In genomic region chr11:59392300-59392699, GRCm38 (mm10) we compare ENCODE assay signal across 30 mouse cellular contexts. TPM values are rescaled to one million over a fixed set of nuclear protein-coding genes. Genes with fewer than 3 reads are reported as not detected.
DNase-seq lines count a peak whose midpoint lies in the region; ATAC-seq and TF ChIP-seq lines count a peak whose summit lies in the region.
"Had no signal": no experiment of that assay in that cellular context is flagged by ENCODE, and none has a peak within 500 bp of the region (broad histone marks: within the 10 kb centered on the region; RNA-seq: fewer than 3 reads in every experiment).

No protein-coding gene starts in this region.

- no peak overlapping the region for H3K4me3 ChIP-seq in midbrain, embryonic 11.5 days (ENCODE audit: low read depth, low read length)
- H3K4me3 ChIP-seq in midbrain, embryonic 13.5 days (replicated peaks): no peak overlapping the region
- H3K4me3 ChIP-seq in bone marrow macrophage, adult 2 months (ENCODE audit: insufficient read depth, low read length): peak overlapping the region; percentile 49
- no peak overlapping the region for H3K4me3 ChIP-seq in limb, embryonic 13.5 days
- no peak overlapping the region for H3K4me3 ChIP-seq in forebrain, postnatal 0 days (ENCODE audit: low read depth, low read length)
- H3K4me3 ChIP-seq: erythroblast, embryonic 14.5 days; forebrain, embryonic 15.5 days; heart, embryonic 13.5 days; hindbrain, embryonic 13.5 days; layer of hippocampus, adult 2 months; liver, embryonic 13.5 days had no signal

- H3K9ac ChIP-seq in midbrain, embryonic 11.5 days (ENCODE audit: low read length): no peak overlapping the region
- no peak overlapping the region for H3K9ac ChIP-seq in midbrain, embryonic 13.5 days (replicated peaks)
- H3K9ac ChIP-seq in limb, embryonic 13.5 days: no peak overlapping the region
- H3K9ac ChIP-seq in forebrain, postnatal 0 days: no peak overlapping the region
- H3K9ac ChIP-seq: forebrain, embryonic 15.5 days; heart, embryonic 13.5 days; hindbrain, embryonic 13.5 days; liver, embryonic 13.5 days; lung, embryonic 14.5 days had no signal

- TF ChIP-seq POLR2A in bone marrow macrophage, adult 2 months (IDR thresholded peaks at IDR 0.05; ENCODE audit: borderline replicate concordance, low read depth, low read length): no peak

- peak; percentile 53 for DNase-seq in midbrain, embryonic 11.5 days (ENCODE audit: low spot score, missing footprints)
- DNase-seq in heart, adult 8-10 months (ENCODE audit: low spot score): no peak
- DNase-seq in forebrain, postnatal 0 days: no peak
- DNase-seq: cerebellum, adult 18-20 months; cerebellum, postnatal 25 days; embryo, embryonic 11 days; kidney, adult 2 months; kidney, postnatal 10 days; liver, embryonic 13.5 days; lung, embryonic 14.5 days; lung, postnatal 36 days; midbrain, embryonic 14.5 days; spleen, adult 18-20 months had no signal

- no peaks in the 10 kb centered on the region for H3K9me3 ChIP-seq in midbrain, embryonic 11.5 days (ENCODE audit: control insufficient read depth, low read length)
- no peaks in the 10 kb centered on the region for H3K9me3 ChIP-seq in midbrain, embryonic 13.5 days
- H3K9me3 ChIP-seq in limb, embryonic 13.5 days: no peaks in the 10 kb centered on the region
- H3K9me3 ChIP-seq in forebrain, postnatal 0 days (ENCODE audit: low read length): no peaks in the 10 kb centered on the region
- H3K9me3 ChIP-seq: forebrain, embryonic 15.5 days; heart, embryonic 13.5 days; hindbrain, embryonic 13.5 days; liver, embryonic 13.5 days had no signal

- TF ChIP-seq CTCF in bone marrow macrophage, adult 2 months (IDR thresholded peaks at IDR 0.05; ENCODE audit: low read depth, low read length): no peak
- no peak for TF ChIP-seq CTCF in forebrain, postnatal 0 days (IDR thresholded peaks at IDR 0.05; ENCODE audit: low read depth)

- no peaks in the 10 kb centered on the region for H3K36me3 ChIP-seq in midbrain, embryonic 11.5 days (ENCODE audit: control insufficient read depth, insufficient read depth, low read length)
- no peaks in the 10 kb centered on the region for H3K36me3 ChIP-seq in midbrain, embryonic 13.5 days
- no peaks in the 10 kb centered on the region; the same call in 1 of the 2 replicates for H3K36me3 ChIP-seq in limb, embryonic 13.5 days
- no peaks in the 10 kb centered on the region for H3K36me3 ChIP-seq in forebrain, postnatal 0 days (ENCODE audit: insufficient read depth)
- H3K36me3 ChIP-seq: forebrain, embryonic 15.5 days; heart, embryonic 13.5 days; liver, embryonic 13.5 days had no signal

- no peak overlapping the region for H3K4me2 ChIP-seq in midbrain, embryonic 11.5 days
- no peak overlapping the region for H3K4me2 ChIP-seq in midbrain, embryonic 13.5 days (replicated peaks)
- no peak overlapping the region for H3K4me2 ChIP-seq in limb, embryonic 13.5 days (replicated peaks)
- no peak overlapping the region for H3K4me2 ChIP-seq in forebrain, postnatal 0 days (ENCODE audit: low read depth)
- H3K4me2 ChIP-seq: forebrain, embryonic 15.5 days; heart, embryonic 13.5 days; hindbrain, embryonic 13.5 days; liver, embryonic 13.5 days; lung, embryonic 14.5 days had no signal

- no peak for ATAC-seq in midbrain, embryonic 11.5 days (ENCODE audit: low FRiP score)
- no peak for ATAC-seq in midbrain, embryonic 13.5 days
- ATAC-seq in limb, embryonic 13.5 days (ENCODE audit: low FRiP score, low read depth): no peak
- ATAC-seq in forebrain, postnatal 0 days: no peak
- ATAC-seq in megakaryocyte-erythroid progenitor cell, adult 5-6 weeks (replicated peaks; ENCODE audit: low FRiP score, low TSS enrichment, poor library complexity, severe bottlenecking): no peak
- ATAC-seq: forebrain, embryonic 15.5 days; inflammation-experienced regulatory T-cells, adult 6 months had no signal

- WGBS in midbrain, embryonic 11.5 days: 80% methylated on average over 6 of the region's 6 CpGs
- 76% methylated on average over 6 of the region's 6 CpGs for WGBS in midbrain, embryonic 13.5 days
- 48% methylated on average over 6 of the region's 6 CpGs for WGBS in limb, embryonic 13.5 days
- WGBS in forebrain, postnatal 0 days: 72% methylated on average over 6 of the region's 6 CpGs

- no peaks in the 10 kb centered on the region for H3K27me3 ChIP-seq in midbrain, embryonic 11.5 days (ENCODE audit: control insufficient read depth, insufficient read depth, low read length)
- no peaks in the 10 kb centered on the region for H3K27me3 ChIP-seq in midbrain, embryonic 13.5 days
- no peaks in the 10 kb centered on the region for H3K27me3 ChIP-seq in limb, embryonic 13.5 days
- H3K27me3 ChIP-seq in forebrain, postnatal 0 days (ENCODE audit: insufficient read depth, low read length): no peaks in the 10 kb centered on the region
- H3K27me3 ChIP-seq: forebrain, embryonic 15.5 days; heart, embryonic 13.5 days; hindbrain, embryonic 13.5 days; liver, embryonic 13.5 days had no signal

- peaks cover 3% of the 10 kb centered on the region; the same call in 1 of the 2 replicates for H3K4me1 ChIP-seq in midbrain, embryonic 11.5 days (ENCODE audit: control insufficient read depth, insufficient read depth, low read length)
- peaks cover 5% of the 10 kb centered on the region; the same call in 1 of the 2 replicates for H3K4me1 ChIP-seq in midbrain, embryonic 13.5 days (replicated peaks)
- H3K4me1 ChIP-seq in bone marrow macrophage, adult 2 months (ENCODE audit: control insufficient read depth, insufficient read depth, low read length): peaks cover 28% of the 10 kb centered on the region
- peaks cover 35% of the 10 kb centered on the region for H3K4me1 ChIP-seq in limb, embryonic 13.5 days
- peaks cover 3% of the 10 kb centered on the region; the same call in 1 of the 2 replicates for H3K4me1 ChIP-seq in forebrain, postnatal 0 days (ENCODE audit: insufficient read depth)

- no peak overlapping the region for H3K27ac ChIP-seq in midbrain, embryonic 11.5 days (ENCODE audit: low read depth, low read length)
- no peak overlapping the region for H3K27ac ChIP-seq in midbrain, embryonic 13.5 days
- peak overlapping the region; percentile 99 for H3K27ac ChIP-seq in bone marrow macrophage, adult 2 months (ENCODE audit: insufficient read depth, low read depth, low read length)
- H3K27ac ChIP-seq in limb, embryonic 13.5 days: peak overlapping the region; percentile 22; the same call in 1 of the 2 replicates
- H3K27ac ChIP-seq in forebrain, postnatal 0 days (ENCODE audit: low read depth, low read length): no peak overlapping the region
- H3K27ac ChIP-seq: forebrain, embryonic 15.5 days; heart, embryonic 13.5 days; hindbrain, embryonic 13.5 days; layer of hippocampus, adult 2 months; liver, embryonic 13.5 days had no signal

RNA-seq across cellular contexts. Expression of gene Prss38, which starts 16.8 kb away (rescaled TPM):
- not detected in 2 replicates for polyA plus RNA-seq in midbrain, embryonic 11.5 days (2014; fragmentation: Nextera tagmentation; extraction: Ambion mirVana)
- polyA plus RNA-seq in midbrain, embryonic 13.5 days (2015; fragmentation: Nextera tagmentation; extraction: Ambion mirVana): not detected in 2 replicates
- not detected in 2 replicates for polyA plus RNA-seq in bone marrow macrophage, adult 2 months (2012; ENCODE audit: insufficient read depth, insufficient read length, missing spikeins)
- 0.11 TPM in 1 of 2 replicates, not detected in the other for polyA plus RNA-seq in limb, embryonic 13.5 days (2015; fragmentation: Nextera tagmentation; extraction: Ambion mirVana)
- not detected for total RNA-seq in heart, adult 8-10 months (2022)
- not detected in 2 replicates for total RNA-seq in forebrain, postnatal 0 days (2014; rRNA removed)
- 0.12 TPM in 1 of 2 replicates, not detected in the other for polyA plus RNA-seq in forebrain, postnatal 0 days (2015; fragmentation: Nextera tagmentation; extraction: Ambion mirVana)
- total RNA-seq in megakaryocyte-erythroid progenitor cell, adult 5-6 weeks (2014; fragmentation: Nextera tagmentation): not detected in 2 replicates
- total RNA-seq in megakaryocyte-erythroid progenitor cell, adult 5-6 weeks (2017): not detected in 2 replicates
- total RNA-seq: heart, postnatal 25 days; layer of hippocampus, adult 2 months; MEL had no signal
- polyA plus RNA-seq: erythroblast, embryonic 14.5 days; forebrain, embryonic 15.5 days; gonadal fat pad, adult 2 months; heart, embryonic 13.5 days; hindbrain, embryonic 13.5 days; kidney, adult 2 months; limb, embryonic 11.5 days; liver, embryonic 13.5 days; lung, embryonic 14.5 days; neural tube, embryonic 14.5 days; stomach, embryonic 14.5 days; thymus, postnatal 0 days had no signal

RNA-seq across cellular contexts. Expression of gene Jmjd4, which starts 57.5 kb away (rescaled TPM):
- polyA plus RNA-seq in midbrain, embryonic 11.5 days (2014; fragmentation: Nextera tagmentation; extraction: Ambion mirVana): 12.4 and 14.3 TPM in 2 replicates
- 14.3 TPM in 2 replicates for polyA plus RNA-seq in midbrain, embryonic 13.5 days (2015; fragmentation: Nextera tagmentation; extraction: Ambion mirVana)
- 3.2 and 3.3 TPM in 2 replicates for polyA plus RNA-seq in bone marrow macrophage, adult 2 months (2012; ENCODE audit: insufficient read depth, insufficient read length, missing spikeins)
- polyA plus RNA-seq in limb, embryonic 13.5 days (2015; fragmentation: Nextera tagmentation; extraction: Ambion mirVana): 16.5 and 18.5 TPM in 2 replicates
- total RNA-seq in heart, adult 8-10 months (2022): 10 to 100 TPM; 10.4 to 13.8 (median 12.5) TPM
- 26.5 and 27.7 TPM in 2 replicates for total RNA-seq in forebrain, postnatal 0 days (2014; rRNA removed)
- polyA plus RNA-seq in forebrain, postnatal 0 days (2015; fragmentation: Nextera tagmentation; extraction: Ambion mirVana): 14.2 and 17.0 TPM in 2 replicates
- total RNA-seq in megakaryocyte-erythroid progenitor cell, adult 5-6 weeks (2014; fragmentation: Nextera tagmentation): 10.2 and 12.8 TPM in 2 replicates
- 7.4 and 10.3 TPM in 2 replicates for total RNA-seq in megakaryocyte-erythroid progenitor cell, adult 5-6 weeks (2017)

RNA-seq across cellular contexts. Expression of gene Snap47, which starts 58.7 kb away (rescaled TPM):
- polyA plus RNA-seq in midbrain, embryonic 11.5 days (2014; fragmentation: Nextera tagmentation; extraction: Ambion mirVana): 144 and 159 TPM in 2 replicates
- polyA plus RNA-seq in midbrain, embryonic 13.5 days (2015; fragmentation: Nextera tagmentation; extraction: Ambion mirVana): 352 and 380 TPM in 2 replicates
- 17.1 and 18.0 TPM in 2 replicates for polyA plus RNA-seq in bone marrow macrophage, adult 2 months (2012; ENCODE audit: insufficient read depth, insufficient read length, missing spikeins)
- polyA plus RNA-seq in limb, embryonic 13.5 days (2015; fragmentation: Nextera tagmentation; extraction: Ambion mirVana): 149 TPM in 2 replicates
- 10 to 100 TPM; 41.5 to 52.6 (median 44.8) TPM for total RNA-seq in heart, adult 8-10 months (2022)
- total RNA-seq in forebrain, postnatal 0 days (2014; rRNA removed): 369 and 373 TPM in 2 replicates
- 488 and 507 TPM in 2 replicates for polyA plus RNA-seq in forebrain, postnatal 0 days (2015; fragmentation: Nextera tagmentation; extraction: Ambion mirVana)
- 8.7 and 11.5 TPM in 2 replicates for total RNA-seq in megakaryocyte-erythroid progenitor cell, adult 5-6 weeks (2014; fragmentation: Nextera tagmentation)
- 9.0 and 9.6 TPM in 2 replicates for total RNA-seq in megakaryocyte-erythroid progenitor cell, adult 5-6 weeks (2017)

Comparison
In these comparisons a context has a peak if more than half of its experiments do, and no peak if none do; other contexts are left out.
1. H3K27ac ChIP-seq: peak in bone marrow macrophage, adult 2 months (single experiment) and limb, embryonic 13.5 days (single experiment); none in midbrain, embryonic 11.5 days (single experiment), midbrain, embryonic 13.5 days (single experiment) and forebrain, postnatal 0 days (single experiment).